Mouse (Mus musculus) brown adipose tissue, adult 24 weeks (tissue): ENCODE measurements around the gene Specc1l. TPM values are rescaled to one million over a fixed set of nuclear protein-coding genes. Genes with fewer than 3 reads are reported as not detected.
"Not testable (repeated sequence)": the region's sequence is repeated elsewhere in the genome, so short reads cannot be mapped to it uniquely, and the experiment has no call there.

Source experiments
- H3K27ac ChIP-seq: fragments of 200-500 bp; replicated peaks from 2 replicates; pipeline ENCODE4 v1.5.1; 2012; ENCODE audit warnings: low read depth, mild to moderate bottlenecking, low read length
- H3K4me1 ChIP-seq: fragments of 200-500 bp; 2 replicates; pipeline ENCODE4 v1.6.1; 2012; ENCODE audit warnings: low read length, mixed read lengths; ENCODE audit not compliant: control insufficient read depth, insufficient read depth, insufficient read length
- H3K4me3 ChIP-seq: fragments of 200-500 bp; 2 replicates; pipeline ENCODE4 v1.5.1; 2012; ENCODE audit warnings: low read depth, mild to moderate bottlenecking, low read length, moderate library complexity; ENCODE audit not compliant: insufficient read depth
- polyA plus RNA-seq: library from polyadenylated mRNA; stranded (reverse); fragments of >200 nt; gene quantifications from 2 replicates; pipeline ENCODE4 v1.2.4, GENCODE M21; 2012; ENCODE audit not compliant: missing spikeins, insufficient read depth, insufficient read length

The Specc1l gene
- polyA plus RNA-seq, 1 experiment = 15.1 TPM

DNA sequence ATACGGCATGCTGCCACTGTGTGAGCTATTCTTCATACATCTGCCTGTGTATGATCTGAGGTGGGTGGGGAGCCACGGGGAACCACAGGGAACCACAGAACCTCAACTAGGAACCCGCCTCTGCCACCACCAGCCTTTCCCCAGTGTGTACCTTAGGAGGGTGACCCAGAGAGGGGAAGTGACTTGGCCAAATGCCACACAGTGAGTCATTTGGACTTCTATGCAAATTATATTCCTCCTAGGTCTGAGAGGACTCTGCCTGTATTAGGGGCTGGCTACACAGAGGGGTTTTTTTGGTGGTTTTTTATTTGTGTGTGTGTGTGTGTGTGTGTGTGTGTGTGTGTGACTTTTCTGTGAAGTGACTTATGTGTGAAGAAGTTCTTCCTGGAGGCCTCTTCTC, 114.7 kb downstream of the Specc1l start:
- H3K4me1 ChIP-seq = peaks cover 27% of the 10 kb centered on the region
- H3K4me3 ChIP-seq = 0 out of 2 replicates have a peak overlapping the region, but pooled peaks have one; percentile 3
- H3K27ac ChIP-seq = peak overlapping the region; percentile 33; the same call in 1 of the 2 replicates

DNA sequence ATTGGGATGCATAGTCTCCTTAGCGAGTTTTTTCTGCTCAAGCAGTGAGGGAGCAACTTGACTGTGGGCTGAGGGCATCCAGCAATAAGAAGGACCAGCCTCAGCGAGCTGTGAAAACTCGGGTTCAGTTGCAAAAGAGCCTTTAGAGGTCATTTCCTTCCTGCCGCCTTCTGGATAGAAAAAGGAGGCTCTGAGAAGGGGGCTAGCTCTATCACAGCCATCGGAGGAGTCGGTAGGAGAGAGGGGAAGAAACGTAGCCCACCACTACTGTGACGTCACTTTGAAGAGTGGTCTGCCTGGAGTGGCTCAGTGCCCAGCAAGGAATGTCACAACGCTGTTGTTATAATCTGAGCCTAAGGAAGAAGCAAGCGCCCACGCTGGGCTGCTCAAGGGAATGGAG, 115.2 kb downstream of the Specc1l start:
- H3K4me1 ChIP-seq = peaks cover 23% of the 10 kb centered on the region
- H3K27ac ChIP-seq = peak overlapping the region; percentile 46
- no peak overlapping the region; the same call in 1 of the 2 replicates for H3K4me3 ChIP-seq

DNA sequence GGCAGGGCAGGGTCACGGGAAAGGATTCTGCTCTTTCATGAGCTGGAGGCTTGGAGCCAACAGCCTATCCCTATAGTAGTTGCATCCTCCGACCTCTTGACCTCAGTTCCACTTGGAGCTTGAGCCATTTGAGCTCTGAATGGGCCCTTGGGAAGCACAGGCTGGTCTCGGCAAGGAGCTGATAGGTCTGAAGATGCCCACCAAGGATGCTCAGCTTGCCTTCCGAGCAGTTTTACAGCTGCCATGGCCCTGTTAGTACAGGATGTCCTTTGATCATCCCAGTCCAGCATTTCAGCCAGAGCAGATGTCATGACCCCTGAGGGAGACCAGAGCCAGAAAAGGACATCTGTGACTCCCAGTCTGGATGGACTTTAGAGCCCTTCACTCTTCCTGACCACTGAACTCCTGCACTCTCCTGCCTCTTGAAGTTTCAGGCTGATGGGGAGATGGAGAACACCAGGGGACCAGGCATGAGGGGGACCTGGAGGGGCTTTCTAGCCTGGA, 116.4 kb downstream of the Specc1l start:
- Histone ChIP-seq H3K4me1 (peaks cover 29% of the 10 kb centered on the region), H3K4me3 (no peak overlapping the region), H3K27ac (peak overlapping the region; percentile 40)

DNA sequence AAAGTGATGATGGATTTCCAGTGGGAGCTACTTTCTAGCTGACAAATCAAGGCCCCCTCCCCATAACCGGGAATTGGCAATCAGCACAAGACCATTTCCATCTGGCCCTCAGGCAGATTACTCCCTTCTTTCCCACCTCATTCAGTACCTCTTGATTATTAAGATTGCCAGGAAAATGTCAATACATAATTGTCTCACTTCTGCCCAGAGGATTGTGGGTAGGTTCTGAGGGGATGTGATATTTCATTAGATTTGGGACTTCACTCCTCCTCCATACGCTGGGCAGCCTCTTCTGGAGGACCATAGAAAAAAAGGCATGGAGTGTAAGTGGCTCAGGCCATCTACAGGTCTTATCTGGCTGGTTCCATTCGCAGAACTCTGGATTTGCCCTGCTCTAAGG, 120.4 kb downstream of the Specc1l start:
- peak overlapping the region; percentile 77; the same call in 1 of the 2 replicates for H3K27ac ChIP-seq
- H3K4me3 ChIP-seq = no peak overlapping the region
- H3K4me1 ChIP-seq = peaks cover 29% of the 10 kb centered on the region

DNA sequence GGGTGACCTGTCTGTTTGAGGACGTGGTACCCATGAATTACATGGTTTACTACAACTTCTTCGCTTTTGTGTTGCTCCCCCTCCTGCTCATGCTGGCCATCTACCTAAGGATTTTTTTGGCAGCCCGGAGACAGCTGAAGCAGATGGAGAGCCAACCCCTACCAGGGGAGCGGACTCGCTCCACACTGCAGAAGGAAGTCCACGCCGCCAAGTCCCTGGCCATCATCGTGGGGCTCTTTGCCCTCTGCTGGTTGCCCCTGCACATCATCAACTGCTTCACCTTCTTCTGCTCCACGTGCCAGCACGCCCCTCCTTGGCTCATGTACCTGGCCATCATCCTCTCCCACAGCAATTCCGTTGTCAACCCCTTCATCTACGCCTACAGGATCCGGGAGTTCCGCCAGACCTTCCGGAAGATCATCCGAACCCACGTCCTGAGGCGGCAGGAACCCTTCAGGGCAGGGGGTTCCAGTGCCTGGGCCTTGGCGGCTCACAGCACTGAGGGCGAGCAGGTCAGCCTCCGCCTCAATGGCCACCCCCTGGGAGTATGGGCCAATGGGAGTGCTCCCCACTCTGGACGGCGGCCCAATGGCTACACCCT, 121.4 kb downstream of the Specc1l start:
- Histone ChIP-seq H3K27ac (peak overlapping the region; percentile 77), H3K4me1 (peaks cover 20% of the 10 kb centered on the region)

DNA sequence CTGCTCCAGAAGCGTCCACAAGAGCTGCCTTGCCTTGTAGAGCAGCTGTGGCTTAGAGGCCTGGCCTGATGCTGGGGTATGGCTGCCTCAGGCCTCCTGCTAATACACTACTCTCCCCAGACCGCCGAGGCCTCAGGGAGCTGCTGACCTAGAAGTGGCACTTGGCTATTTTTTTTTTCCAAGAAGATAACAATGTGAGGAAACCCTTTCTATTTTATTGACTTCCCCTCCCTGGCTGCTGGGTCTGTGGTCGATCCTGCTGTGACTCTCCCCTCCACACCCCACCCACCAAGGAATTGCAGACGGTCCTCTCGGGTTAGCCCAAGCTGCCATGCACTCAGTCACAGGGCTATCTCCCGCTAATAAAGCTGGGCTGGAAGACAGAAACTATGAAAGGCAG, 122.3 kb downstream of the Specc1l start:
- peak overlapping the region; percentile 77 for H3K27ac ChIP-seq

More for the DNA sequence above, 121.4 kb downstream of the Specc1l start:
- no peak overlapping the region for H3K4me3 ChIP-seq

DNA sequence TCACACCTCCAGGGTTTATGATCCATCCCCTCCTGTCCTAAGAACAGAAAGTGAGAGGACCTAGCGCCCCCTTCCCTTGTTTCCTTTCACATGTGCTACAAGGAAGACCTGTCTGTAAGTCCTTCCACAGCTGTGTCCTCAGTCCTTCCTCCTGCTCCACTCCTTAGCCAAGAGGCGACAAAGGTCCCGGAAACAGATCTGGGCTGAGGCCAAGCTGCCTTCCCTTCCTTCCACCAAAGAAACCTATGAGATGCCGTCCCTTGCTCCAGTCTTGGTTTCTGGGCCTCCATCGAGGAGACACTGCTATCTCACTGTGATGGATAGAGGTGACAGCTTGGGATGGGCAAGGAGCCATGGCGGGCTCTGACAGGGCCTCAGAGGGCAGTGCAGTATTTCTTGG, 123.2 kb downstream of the Specc1l start:
- Histone ChIP-seq H3K27ac (peak overlapping the region; percentile 96), H3K4me3 (no peak overlapping the region), H3K4me1 (peaks cover 20% of the 10 kb centered on the region)

More for the DNA sequence above, 122.3 kb downstream of the Specc1l start:
- Histone ChIP-seq H3K4me1 (peaks cover 20% of the 10 kb centered on the region), H3K4me3 (no peak overlapping the region)

DNA sequence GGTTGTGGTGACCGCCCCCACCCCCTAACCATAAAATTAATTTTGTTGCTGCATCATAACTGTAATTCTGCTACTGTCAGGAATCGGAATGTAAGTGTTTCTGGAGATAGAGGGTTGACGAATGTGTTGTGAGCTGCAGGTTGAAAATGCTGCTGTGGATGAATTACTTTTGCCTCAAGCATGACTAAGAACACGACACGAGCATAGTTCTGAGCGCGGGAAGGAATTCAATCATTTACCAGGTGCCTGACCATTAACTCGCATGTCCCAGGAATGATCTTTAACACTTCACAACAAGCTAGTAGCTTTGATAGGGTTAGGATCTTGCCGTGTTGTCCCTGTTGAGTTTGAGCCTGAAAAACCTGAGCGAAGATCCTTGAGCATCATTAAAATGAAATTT, 125.4 kb downstream of the Specc1l start:
- Histone ChIP-seq H3K4me3 (no peak overlapping the region), H3K4me1 (peaks cover 22% of the 10 kb centered on the region)

DNA sequence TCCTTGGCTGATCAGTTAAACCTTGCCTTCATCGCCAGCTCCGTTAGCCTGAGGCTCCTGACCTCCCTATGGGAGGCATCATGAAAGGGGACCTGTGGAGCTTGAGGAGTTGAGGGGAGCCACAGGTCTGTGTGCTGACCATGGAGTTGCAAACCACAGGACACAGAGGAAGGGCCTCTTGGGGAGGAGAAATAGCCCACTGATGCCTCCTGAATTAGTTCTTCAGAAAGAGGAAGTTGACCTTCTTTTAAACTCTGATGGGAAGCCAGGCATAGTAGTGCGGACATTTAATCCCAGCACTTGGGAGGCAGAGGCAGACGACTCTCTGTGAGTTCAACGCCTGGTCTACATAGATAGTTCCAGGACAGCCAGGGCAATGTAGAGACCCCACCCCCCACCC, 127.0 kb downstream of the Specc1l start:
- no peak overlapping the region for H3K27ac ChIP-seq
- peaks cover 11% of the 10 kb centered on the region for H3K4me1 ChIP-seq

More for the DNA sequence above, 125.4 kb downstream of the Specc1l start:
- no peak overlapping the region for H3K27ac ChIP-seq

DNA sequence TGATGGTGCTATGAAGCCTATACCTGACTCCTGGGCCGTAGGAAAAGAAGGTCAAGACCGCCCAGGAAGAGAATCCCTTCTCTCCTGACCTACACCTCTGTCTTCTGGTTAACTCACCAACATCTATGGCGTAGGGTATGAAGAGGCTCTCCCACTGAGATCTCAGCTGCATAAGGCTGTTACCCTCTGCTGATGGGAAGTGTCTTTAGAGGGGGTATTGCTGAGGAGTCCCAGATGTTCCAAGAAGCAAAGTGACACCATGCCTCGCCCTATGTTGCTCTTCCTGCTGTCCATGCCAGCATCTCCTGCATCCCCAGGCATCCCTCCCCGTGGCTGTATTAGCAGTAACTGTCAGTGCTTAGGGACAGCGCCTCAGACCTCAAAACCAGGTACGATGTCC, 127.5 kb downstream of the Specc1l start:
- Histone ChIP-seq H3K4me3 (no peak overlapping the region), H3K4me1 (peaks cover 17% of the 10 kb centered on the region), H3K27ac (no peak overlapping the region)

More for the DNA sequence above, 127.0 kb downstream of the Specc1l start:
- H3K4me3 ChIP-seq = no peak overlapping the region

DNA sequence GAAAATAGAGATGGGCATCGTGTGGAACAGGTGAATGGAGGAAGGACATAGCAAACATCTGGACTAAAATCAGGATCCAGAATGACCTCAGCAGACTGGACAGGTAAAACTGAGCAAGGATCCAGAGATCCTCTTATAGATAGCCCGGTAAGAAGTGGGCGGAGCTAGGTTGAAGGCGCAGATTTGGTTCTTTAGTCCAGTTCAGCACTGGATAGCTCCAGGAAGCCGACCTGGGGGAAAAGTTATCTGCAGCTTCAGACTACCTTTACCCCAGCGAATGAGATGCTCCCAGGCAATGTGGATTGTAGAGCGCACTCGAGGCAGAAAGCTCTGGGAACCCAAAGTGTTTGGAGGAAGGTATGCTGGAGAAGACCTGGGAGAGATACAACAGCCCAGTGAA, 130.1 kb downstream of the Specc1l start:
- no peak overlapping the region for H3K4me3 ChIP-seq
- no peak overlapping the region for H3K27ac ChIP-seq
- H3K4me1 ChIP-seq = peaks cover 19% of the 10 kb centered on the region

DNA sequence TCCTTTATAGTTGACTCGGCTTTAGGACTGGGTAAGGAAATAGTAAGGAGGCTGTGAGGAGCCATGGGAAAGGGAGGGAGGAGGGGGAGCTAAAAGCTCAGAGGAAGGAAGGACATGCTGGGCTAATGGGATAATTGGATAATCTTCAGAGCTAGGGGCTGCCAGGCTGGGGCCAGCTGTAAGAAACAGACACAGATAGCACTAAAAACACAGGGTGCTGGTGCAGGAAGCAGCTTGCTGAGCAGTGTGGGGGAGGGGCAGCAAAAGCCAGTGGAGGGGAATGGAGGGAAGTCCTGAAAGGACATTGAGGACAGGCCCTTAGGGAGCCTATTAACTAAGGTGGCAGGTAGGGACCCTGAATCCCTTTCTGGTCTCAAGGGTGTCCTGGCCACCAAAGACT, 132.7 kb downstream of the Specc1l start:
- Histone ChIP-seq H3K4me1 (peaks cover 19% of the 10 kb centered on the region), H3K27ac (peak overlapping the region; percentile 47; the same call in 1 of the 2 replicates)
- H3K4me3 ChIP-seq = not testable (repeated sequence)

DNA sequence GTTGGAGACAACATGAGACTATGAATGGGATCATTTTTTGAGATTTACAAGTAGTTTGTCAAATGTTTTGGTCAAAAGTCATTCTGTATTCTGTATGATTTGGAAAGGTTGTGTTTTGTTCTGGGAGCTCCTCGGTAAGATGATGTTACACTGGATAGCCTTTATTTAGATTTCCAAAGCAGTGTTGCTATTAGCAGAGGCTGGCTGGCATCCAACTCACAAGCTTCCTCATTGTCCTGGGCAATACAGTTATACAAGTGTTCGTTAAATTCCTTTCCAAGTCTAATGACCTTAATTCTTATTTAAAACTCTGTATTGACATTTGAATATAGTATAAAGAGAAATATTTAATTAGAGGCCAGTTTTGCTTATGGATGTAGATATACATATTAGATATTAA, 133.4 kb downstream of the Specc1l start:
- H3K4me1 ChIP-seq = peaks cover 22% of the 10 kb centered on the region
- peak overlapping the region; percentile 47; the same call in 1 of the 2 replicates for H3K27ac ChIP-seq
- H3K4me3 ChIP-seq = no peak overlapping the region

DNA sequence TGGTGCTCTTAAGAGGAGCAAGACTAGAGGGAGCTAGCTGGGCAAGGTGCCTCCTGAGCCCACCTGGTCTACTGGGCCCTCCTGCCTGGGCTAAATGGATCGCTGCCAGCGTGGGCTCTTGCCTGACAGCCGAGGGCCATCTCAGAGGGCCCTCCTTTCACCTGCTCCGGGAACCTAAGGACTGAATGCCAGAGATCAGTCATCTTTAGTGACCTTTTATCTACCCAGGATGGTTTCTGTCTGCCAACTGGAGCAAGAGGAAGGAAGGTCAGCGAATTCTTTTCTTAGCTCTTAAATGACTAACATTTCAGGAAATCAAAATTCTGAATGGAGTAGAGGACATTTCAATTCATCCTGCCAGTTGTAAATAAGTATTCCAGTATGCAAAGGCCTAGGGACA, 138.7 kb downstream of the Specc1l start:
- H3K27ac ChIP-seq = peak overlapping the region; percentile 99
- no peak overlapping the region for H3K4me3 ChIP-seq
- peaks cover 30% of the 10 kb centered on the region for H3K4me1 ChIP-seq

DNA sequence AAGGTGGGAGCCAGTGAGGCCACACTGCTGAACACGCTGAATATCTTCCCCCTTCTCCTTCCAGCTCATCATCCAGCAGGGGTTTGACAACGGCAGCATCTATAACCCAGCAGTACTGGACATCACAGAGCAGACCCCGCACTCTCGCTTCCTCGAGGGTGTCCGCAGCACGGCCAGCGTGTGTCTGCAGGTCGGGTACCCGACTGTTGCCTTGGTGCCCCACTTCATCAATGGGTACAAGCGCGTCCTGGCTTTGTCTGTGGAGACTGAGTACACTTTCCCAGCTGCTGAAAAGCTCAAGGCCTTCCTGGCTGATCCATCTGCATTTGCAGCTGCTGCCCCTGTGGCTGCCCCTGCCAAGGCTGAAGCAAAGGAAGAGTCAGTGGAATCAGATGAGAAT, 140.7 kb downstream of the Specc1l start:
- peak overlapping the region; percentile 60 for H3K27ac ChIP-seq
- H3K4me3 ChIP-seq = no peak overlapping the region
- peaks cover 28% of the 10 kb centered on the region for H3K4me1 ChIP-seq

DNA sequence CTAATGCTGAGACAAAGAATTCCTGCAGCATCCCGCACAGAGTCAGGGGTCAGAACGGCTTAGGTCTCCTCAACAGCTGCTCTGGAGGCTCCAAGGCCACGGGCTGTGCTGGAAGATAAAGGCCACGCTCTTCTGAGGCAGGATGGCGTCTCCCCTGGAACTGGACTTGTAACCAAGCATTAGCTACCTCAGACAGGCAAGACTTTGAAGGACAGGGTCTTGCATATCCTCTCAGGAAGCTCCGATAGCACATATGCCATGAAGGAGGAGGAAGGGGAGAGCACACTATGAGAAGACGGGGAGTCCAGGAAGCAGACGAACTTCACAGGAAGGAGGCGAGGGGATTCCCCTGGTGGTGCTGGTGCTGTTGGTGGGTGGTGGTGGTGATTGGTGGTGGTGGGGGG, 142.0 kb downstream of the Specc1l start:
- not testable (repeated sequence) for H3K4me3 ChIP-seq
- H3K27ac ChIP-seq = peak overlapping the region; percentile 79
- H3K4me1 ChIP-seq = peaks cover 28% of the 10 kb centered on the region
